Mouse (Mus musculus) liver, adult 2 months (tissue): ENCODE results near the gene Cd9. TPM values are rescaled to one million over a fixed set of nuclear protein-coding genes. Genes with fewer than 3 reads are reported as not detected.

Source experiments
- DNase-seq: peaks from one replicate; pipeline ENCODE4 v3.0.0-alpha.2; 2011; ENCODE audit warnings: low read depth, low spot score; ENCODE audit errors: extremely low read depth
- H3K27ac ChIP-seq: fragments of 200-500 bp; replicated peaks from 2 replicates; pipeline ENCODE4 v1.5.1; 2012; ENCODE audit warnings: low read depth, mild to moderate bottlenecking, control low read depth, inconsistent platforms, low read length; ENCODE audit not compliant: insufficient read depth
- H3K27me3 ChIP-seq: fragments of 200-500 bp; 2 replicates; pipeline ENCODE4 v1.6.1; 2012; ENCODE audit warnings: mild to moderate bottlenecking, moderate library complexity, low read length, inconsistent platforms; ENCODE audit not compliant: control insufficient read depth, insufficient read depth
- H3K36me3 ChIP-seq: fragments of 200-500 bp; 2 replicates; pipeline ENCODE4 v1.6.1; 2012; ENCODE audit warnings: low read length, inconsistent platforms; ENCODE audit not compliant: control insufficient read depth, insufficient read depth
- H3K4me1 ChIP-seq: fragments of 200-500 bp; 2 replicates; pipeline ENCODE4 v1.6.1; 2011; ENCODE audit warnings: low read length; ENCODE audit not compliant: control insufficient read depth, insufficient read depth
- H3K4me3 ChIP-seq: fragments of 200-500 bp; 2 replicates; pipeline ENCODE4 v1.5.1; 2011; ENCODE audit warnings: low read depth, mild to moderate bottlenecking, control low read depth, low read length, moderate library complexity; ENCODE audit not compliant: insufficient read depth
- H3K79me2 ChIP-seq: fragments of 200-500 bp; 2 replicates; pipeline ENCODE4 v1.6.1; 2012; ENCODE audit warnings: inconsistent platforms, mild to moderate bottlenecking, low read length, moderate library complexity; ENCODE audit not compliant: control insufficient read depth, insufficient read depth
- H3K9ac ChIP-seq: fragments of 200-500 bp; 2 replicates; pipeline ENCODE4 v1.6.1; 2012; ENCODE audit warnings: low read depth, mild to moderate bottlenecking, control low read depth, inconsistent platforms, low read length
- CTCF ChIP-seq: fragments of 200-500 bp; IDR thresholded peaks from 2 replicates; pipeline ENCODE4 v1.5.1; 2011; ENCODE audit warnings: low read depth, low read length, control low read depth
- POLR2A ChIP-seq: fragments of 200-500 bp; IDR thresholded peaks from 2 replicates; pipeline ENCODE4 v1.6.1; 2011; ENCODE audit warnings: low read length, control low read depth; ENCODE audit not compliant: insufficient read depth; ENCODE audit errors: extremely low read depth
- WGBS: fragments of 180-500 bp; shearing (Covaris S2); methylation state at CpG from one replicate; pipeline ENCODE4 v1.1.7; 2018; 5-methylcytosine and 5-hydroxymethylcytosine counted together
- polyA plus RNA-seq: library from polyadenylated mRNA; depleted of rRNA; stranded (reverse); fragments of >200 nt; gene quantifications from 2 replicates; pipeline ENCODE4 v1.2.3, GENCODE M21; 2012
- total RNA-seq: library from RNA; depleted of rRNA; stranded (reverse); fragments of >200 nt; gene quantifications from 2 replicates; pipeline ENCODE4 v1.2.3, GENCODE M21; 2014

Cd9 gene
- total and polyA plus RNA-seq, 2 experiments, result 17.4 to 33.7 TPM

DNA sequence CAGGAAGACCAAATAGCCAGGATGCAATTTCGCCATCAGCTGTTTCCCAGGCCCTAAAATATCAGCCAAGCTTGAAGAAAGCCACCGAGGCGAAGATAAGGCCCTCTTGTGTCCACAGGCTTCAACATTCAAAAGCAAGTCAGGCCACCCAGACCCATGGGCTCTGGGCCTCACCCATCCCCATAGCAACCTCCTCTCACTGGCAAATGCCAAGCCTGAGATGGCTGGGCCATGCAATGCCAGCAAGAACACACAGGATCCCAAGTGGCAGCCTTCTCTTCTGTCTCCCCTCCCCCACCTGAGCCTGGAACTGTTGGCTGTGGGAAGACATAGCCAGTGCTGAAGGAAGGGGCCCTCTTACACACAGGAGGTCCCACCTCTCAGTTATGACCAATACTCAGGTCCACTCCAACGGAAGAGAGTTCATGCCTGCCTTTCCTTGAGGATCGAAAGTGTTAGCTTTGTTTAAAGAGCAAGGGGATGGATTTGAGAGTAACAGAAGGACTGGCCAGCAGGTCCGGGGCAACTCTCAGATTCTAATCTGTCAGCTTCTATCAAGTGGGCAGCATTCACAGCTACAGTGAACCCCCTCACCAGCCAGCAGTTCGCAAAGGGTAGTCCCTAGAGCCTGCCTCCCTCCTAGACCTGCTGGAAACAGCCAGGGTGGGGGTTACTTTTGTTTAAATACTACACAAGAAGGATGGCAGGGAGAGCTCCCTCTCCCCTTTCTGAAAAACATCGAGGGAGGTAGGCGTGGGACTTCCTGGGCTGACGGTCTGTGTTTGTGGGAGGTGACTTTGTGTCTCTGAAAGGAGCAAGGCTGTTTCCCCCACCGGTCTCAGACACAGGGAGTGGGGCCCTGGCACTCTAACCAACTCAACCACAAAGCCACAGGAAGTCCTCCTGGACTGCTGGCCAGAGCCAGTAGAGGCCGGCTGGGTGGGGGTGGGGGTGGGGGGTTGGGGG is 13.9 kb downstream of the Cd9 start:
- Histone ChIP-seq H3K79me2 (no peaks in the 10 kb centered on the region), H3K36me3 (no peaks in the 10 kb centered on the region), H3K9ac (no peak overlapping the region), H3K4me1 (peaks cover 30% of the 10 kb centered on the region), H3K4me3 (no peak overlapping the region), H3K27me3 (no peaks in the 10 kb centered on the region), H3K27ac (no peak overlapping the region)
- no peak for DNase-seq
- TF ChIP-seq CTCF, result no peak
- no peak for TF ChIP-seq POLR2A
- 57% methylated on average over 12 of the region's 12 CpGs for WGBS

DNA sequence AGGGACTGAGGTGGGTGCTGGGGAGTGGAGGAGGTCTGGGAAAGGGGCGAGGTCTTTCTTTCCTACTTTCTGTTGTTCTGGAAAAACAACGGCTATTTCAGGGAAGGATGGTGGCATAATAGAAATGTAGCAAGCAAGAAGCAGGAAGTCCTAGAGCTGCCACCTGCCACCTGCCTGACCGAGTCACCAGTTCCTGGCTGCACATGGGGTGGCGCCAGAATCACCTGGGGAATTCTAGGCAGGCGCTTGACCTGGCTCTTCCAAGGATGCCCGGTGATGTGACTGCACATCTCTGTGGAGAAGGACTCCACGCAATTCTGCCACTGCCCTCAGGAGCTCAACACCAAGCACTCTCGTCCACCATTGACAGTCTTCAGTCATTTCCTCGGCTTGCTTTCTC is 15.2 kb downstream of the Cd9 start:
- TF ChIP-seq POLR2A, result no peak
- no peak for TF ChIP-seq CTCF
- peaks cover 21% of the 10 kb centered on the region for H3K4me1 ChIP-seq
- H3K4me3 ChIP-seq, result no peak overlapping the region
- H3K27ac ChIP-seq, result no peak overlapping the region
- 88% methylated on average over 9 of the region's 9 CpGs for WGBS
- no peaks in the 10 kb centered on the region for H3K27me3 ChIP-seq
- H3K79me2 ChIP-seq, result no peaks in the 10 kb centered on the region
- DNase-seq, result no peak
- H3K36me3 ChIP-seq, result no peaks in the 10 kb centered on the region
- no peak overlapping the region for H3K9ac ChIP-seq

DNA sequence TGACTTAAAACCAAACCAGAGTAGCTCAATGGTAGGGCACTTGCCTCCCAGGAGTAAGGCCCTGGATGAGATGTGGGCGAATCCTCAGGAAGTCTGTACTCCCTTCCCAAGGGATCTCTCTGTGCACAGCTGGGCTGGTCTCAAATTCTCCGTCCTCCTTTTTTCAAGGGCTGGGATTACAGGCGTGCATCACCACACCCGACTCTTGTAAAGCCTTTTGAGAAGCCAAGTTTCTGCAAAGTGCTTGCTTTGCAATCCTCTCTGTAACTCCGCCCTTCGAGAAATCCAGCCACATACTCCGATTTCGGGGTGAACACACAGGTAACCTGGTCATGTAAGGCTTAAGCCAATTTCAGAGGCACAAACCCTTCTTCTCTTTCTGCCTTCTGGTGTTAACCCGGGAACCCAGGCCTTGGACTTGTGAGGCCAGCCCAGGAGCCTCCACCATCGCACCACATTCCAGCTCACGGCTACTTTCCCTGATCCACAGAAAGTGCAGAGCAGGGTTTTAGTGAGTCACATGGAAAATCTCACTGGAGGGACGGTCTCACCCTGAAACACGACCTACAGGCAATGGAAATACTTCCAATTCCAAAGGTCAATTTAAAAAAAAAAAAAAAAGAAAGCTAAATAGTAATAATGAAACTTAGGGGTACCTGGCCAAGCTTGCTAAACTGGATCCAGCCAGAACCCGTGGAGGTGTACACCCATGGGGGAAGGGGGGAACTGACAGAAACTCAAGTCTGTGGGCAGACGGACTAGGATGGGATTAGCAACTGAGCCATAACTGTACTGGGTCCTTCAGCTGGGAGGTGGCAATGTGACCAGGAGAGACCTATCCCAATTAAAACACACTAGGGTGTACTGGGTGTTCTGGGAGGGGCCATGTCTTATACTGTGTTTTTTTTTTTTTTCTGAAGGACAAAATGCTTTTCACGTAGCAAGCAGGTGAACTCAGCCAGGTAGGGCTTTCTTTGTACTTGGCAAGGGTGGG is 16.2 kb downstream of the Cd9 start:
- H3K27me3 ChIP-seq, result no peaks in the 10 kb centered on the region
- H3K9ac ChIP-seq, result no peak overlapping the region
- peak; percentile 68 for DNase-seq
- no peak overlapping the region for H3K4me3 ChIP-seq
- 47% methylated on average over 16 of the region's 16 CpGs for WGBS
- H3K36me3 ChIP-seq, result no peaks in the 10 kb centered on the region
- H3K4me1 ChIP-seq, result peaks cover 21% of the 10 kb centered on the region
- H3K79me2 ChIP-seq, result no peaks in the 10 kb centered on the region
- TF ChIP-seq CTCF (no peak), POLR2A (no peak)
- H3K27ac ChIP-seq, result no peak overlapping the region; the same call in 1 of the 2 replicates

DNA sequence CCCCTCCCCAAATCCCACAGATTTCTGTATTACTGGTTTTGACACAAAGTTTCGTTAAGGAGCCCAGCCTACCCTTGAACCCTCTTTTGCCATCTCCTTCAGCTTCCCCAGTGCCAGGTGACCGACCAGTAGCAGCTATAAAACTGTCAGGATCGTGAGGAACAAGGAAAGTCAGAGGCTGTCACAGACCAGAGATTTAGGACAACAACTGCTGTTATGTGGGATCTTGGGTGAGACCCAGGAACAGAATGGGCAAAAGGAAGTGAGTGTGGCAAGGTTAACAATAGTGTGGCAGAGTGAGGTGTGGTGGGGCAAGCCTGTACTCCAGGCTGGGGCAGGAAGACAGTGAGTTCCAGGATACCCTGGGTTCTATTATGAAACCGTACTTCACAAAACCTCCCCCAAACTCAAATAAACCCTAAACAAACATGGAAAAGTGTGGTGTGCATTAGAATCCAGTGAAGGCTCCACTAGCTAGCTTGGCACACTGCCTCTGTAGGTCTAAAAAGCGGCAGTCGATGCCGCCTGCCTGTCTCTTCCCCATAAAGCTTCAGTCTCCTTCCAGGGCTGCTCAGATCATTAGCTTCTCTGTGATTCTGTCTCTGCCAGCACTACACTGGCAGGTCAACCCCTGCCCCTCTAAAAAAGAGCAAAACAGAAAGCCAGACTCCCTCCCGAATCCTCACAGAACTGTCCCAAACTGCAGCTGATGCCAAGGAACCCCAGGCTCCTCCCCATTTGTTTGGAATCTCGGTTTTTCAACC is 17.6 kb downstream of the Cd9 start:
- TF ChIP-seq CTCF, result no peak
- no peak for TF ChIP-seq POLR2A
- H3K27ac ChIP-seq, result no peak overlapping the region
- H3K4me1 ChIP-seq, result peaks cover 17% of the 10 kb centered on the region
- no peak overlapping the region; the same call in 1 of the 2 replicates for H3K9ac ChIP-seq
- no peak overlapping the region for H3K4me3 ChIP-seq
- no peaks in the 10 kb centered on the region for H3K36me3 ChIP-seq
- WGBS, result 41% methylated on average over 9 of the region's 9 CpGs
- peak; percentile 12 for DNase-seq
- no peaks in the 10 kb centered on the region for H3K79me2 ChIP-seq
- no peaks in the 10 kb centered on the region for H3K27me3 ChIP-seq

DNA sequence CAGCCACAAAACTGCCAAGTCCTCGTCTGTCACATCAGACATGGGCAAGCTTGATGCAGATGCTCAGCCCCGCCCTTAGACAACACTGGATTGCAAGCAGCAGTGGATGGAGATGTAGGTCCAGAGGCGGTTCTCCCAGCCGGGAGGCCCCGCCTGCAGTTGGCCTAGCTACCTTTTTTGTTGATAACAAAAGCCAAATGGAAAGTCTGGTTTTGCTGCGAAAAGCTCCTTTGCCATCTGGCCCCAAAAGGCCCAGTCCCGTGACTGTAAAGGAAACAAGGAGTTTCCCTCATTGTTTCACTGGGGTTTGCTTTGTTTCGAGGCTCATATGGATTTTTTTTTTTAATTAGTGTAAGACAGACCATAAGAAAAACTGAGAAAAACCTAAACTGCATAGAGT is 18.5 kb downstream of the Cd9 start:
- no peak overlapping the region for H3K27ac ChIP-seq
- peaks cover 17% of the 10 kb centered on the region for H3K4me1 ChIP-seq

More for the DNA sequence above, 18.5 kb downstream of the Cd9 start:
- Histone ChIP-seq H3K79me2 (no peaks in the 10 kb centered on the region), H3K27me3 (no peaks in the 10 kb centered on the region), H3K9ac (no peak overlapping the region), H3K36me3 (no peaks in the 10 kb centered on the region), H3K4me3 (no peak overlapping the region)
- WGBS, result 59% methylated on average over 8 of the region's 8 CpGs
- DNase-seq, result no peak
- no peak for TF ChIP-seq POLR2A
- TF ChIP-seq CTCF, result no peak
